8 mouse cellular contexts compared by ENCODE assay signal in the genomic region with DNA sequence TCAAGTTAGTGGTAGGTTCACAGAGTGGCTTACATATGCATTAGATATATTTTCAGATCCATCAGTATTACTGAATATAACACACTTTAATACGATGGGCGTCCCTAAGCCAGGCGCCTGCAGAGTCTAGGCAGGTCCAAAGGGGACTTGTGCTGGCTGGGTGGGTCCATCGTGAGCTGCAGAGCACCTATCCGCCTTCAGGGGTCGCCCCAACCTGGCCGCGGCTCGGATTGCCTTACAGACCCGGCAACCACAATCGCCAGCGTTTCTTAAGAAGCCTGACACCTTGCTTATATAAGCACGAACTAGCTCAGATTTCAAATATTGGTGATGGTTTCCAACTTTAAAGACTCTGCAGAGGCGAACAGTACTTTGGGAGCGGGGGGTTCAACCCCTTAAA.
DNase-seq lines count a peak whose midpoint lies in the region; ATAC-seq and TF ChIP-seq lines count a peak whose summit lies in the region.

No protein-coding gene starts in this region.

- H3K79me2 ChIP-seq in liver, adult 2 months (ENCODE audit: control insufficient read depth, insufficient read depth, low read length): no peaks in the 10 kb centered on the region

- TF ChIP-seq CTCF in left cerebral cortex, adult 2 months (IDR thresholded peaks at IDR 0.05): peak; percentile 44
- peak; percentile 44; the same call in 1 of the 2 replicates for TF ChIP-seq CTCF in liver, adult 2 months (IDR thresholded peaks at IDR 0.05; ENCODE audit: low read depth, low read length)

- intact Hi-C loops in left cerebral cortex, adult 2 months (cut with DNase I): no loop called here

- peak overlapping the region; percentile 41 for H3K4me2 ChIP-seq in hindbrain, embryonic 16.5 days (ENCODE audit: low read length)

- H3K4me3 ChIP-seq in left cerebral cortex, adult 2 months: no peak overlapping the region
- H3K4me3 ChIP-seq in forebrain, embryonic 10.5 days: peak overlapping the region; percentile 24
- no peak overlapping the region for H3K4me3 ChIP-seq in hindbrain, embryonic 16.5 days (ENCODE audit: low read length)
- no peak overlapping the region for H3K4me3 ChIP-seq in liver, adult 2 months (ENCODE audit: insufficient read depth, low read depth, low read length)

- H3K27ac ChIP-seq in left cerebral cortex, adult 2 months: no peak overlapping the region
- 0 out of 2 replicates have a peak overlapping the region, but pooled peaks have one; percentile 6 for H3K27ac ChIP-seq in forebrain, embryonic 10.5 days
- H3K27ac ChIP-seq in hindbrain, embryonic 16.5 days (ENCODE audit: low read depth, low read length): no peak overlapping the region
- H3K27ac ChIP-seq in liver, adult 2 months (replicated peaks; ENCODE audit: insufficient read depth, low read depth, low read length): no peak overlapping the region

- no peaks in the 10 kb centered on the region for H3K27me3 ChIP-seq in forebrain, embryonic 10.5 days (ENCODE audit: poor library complexity, severe bottlenecking)
- no peaks in the 10 kb centered on the region for H3K27me3 ChIP-seq in hindbrain, embryonic 16.5 days (replicated peaks; ENCODE audit: control insufficient read depth, insufficient read depth, low read length)
- H3K27me3 ChIP-seq in liver, adult 2 months (ENCODE audit: control insufficient read depth, insufficient read depth, low read length): no peaks in the 10 kb centered on the region

- no peak overlapping the region; the same call in 1 of the 2 replicates for H3K9ac ChIP-seq in hindbrain, embryonic 16.5 days (ENCODE audit: low read depth, low read length)
- H3K9ac ChIP-seq in liver, adult 2 months (ENCODE audit: low read depth, low read length): no peak overlapping the region

- no peaks in the 10 kb centered on the region for H3K36me3 ChIP-seq in forebrain, embryonic 10.5 days (replicated peaks)
- H3K36me3 ChIP-seq in hindbrain, embryonic 16.5 days (ENCODE audit: control insufficient read depth, insufficient read depth, low read length): no peaks in the 10 kb centered on the region
- no peaks in the 10 kb centered on the region for H3K36me3 ChIP-seq in liver, adult 2 months (ENCODE audit: control insufficient read depth, insufficient read depth, low read length)

- peak; percentile 13 to 19 for DNase-seq in left cerebral cortex, adult 2 months (ENCODE audit: extremely low spot score in 1 of 2, low spot score in 2 of 2)
- DNase-seq in left cerebral cortex, adult 11 months (ENCODE audit: low spot score): no peak
- DNase-seq in forebrain, embryonic 10.5 days (ENCODE audit: extremely low spot score, low spot score): peak; percentile 64
- DNase-seq in liver, adult 2 months (ENCODE audit: extremely low read depth, low read depth, low spot score): no peak
- peak; percentile 74 for DNase-seq in neural tube, embryonic 10.5 days (ENCODE audit: extremely low spot score, low spot score)
- DNase-seq in thymus, postnatal 0 days (ENCODE audit: low spot score): peak; percentile 60

- H3K4me1 ChIP-seq in forebrain, embryonic 10.5 days: peaks cover 8% of the 10 kb centered on the region
- H3K4me1 ChIP-seq in hindbrain, embryonic 16.5 days (ENCODE audit: control insufficient read depth, insufficient read depth, low read depth, low read length): peaks cover 4% of the 10 kb centered on the region; the same call in 1 of the 2 replicates
- no peaks in the 10 kb centered on the region for H3K4me1 ChIP-seq in liver, adult 2 months (ENCODE audit: control insufficient read depth, insufficient read depth, low read length)

- TF ChIP-seq POLR2A in liver, adult 2 months (IDR thresholded peaks at IDR 0.05; ENCODE audit: extremely low read depth, insufficient read depth, low read length): no peak

- no peak for ATAC-seq in hindbrain, embryonic 16.5 days
- no peak for ATAC-seq in frontal cortex, adult (ENCODE audit: low TSS enrichment)

- no peaks in the 10 kb centered on the region for H3K9me3 ChIP-seq in forebrain, embryonic 10.5 days
- H3K9me3 ChIP-seq in hindbrain, embryonic 16.5 days (ENCODE audit: control insufficient read depth, low read length): no peaks in the 10 kb centered on the region

- WGBS in forebrain, embryonic 10.5 days: 23% methylated on average over 15 of the region's 15 CpGs
- WGBS in hindbrain, embryonic 16.5 days: 28% methylated on average over 15 of the region's 15 CpGs
- 13% methylated on average over 15 of the region's 15 CpGs for WGBS in liver, adult 2 months

Comparison
In these comparisons a context has a peak if more than half of its experiments do, and no peak if none do; other contexts are left out.
1. DNase-seq: peak in left cerebral cortex, adult 2 months (2 of 2), forebrain, embryonic 10.5 days (single experiment), neural tube, embryonic 10.5 days (single experiment) and thymus, postnatal 0 days (single experiment); none in left cerebral cortex, adult 11 months (single experiment) and liver, adult 2 months (single experiment).